Mouse (Mus musculus) T-helper 1 cell (primary cell): ENCODE measurements around the gene Veph1.

ENCODE experiments used
- in situ Hi-C: fragments of 300-600 bp; cut with MboI, MseI; formaldehyde crosslinking; loops from one replicate; pipeline ENCODE4 v1.15.1; 2025; ENCODE audit warnings: high pct_unique_total_duplicates

The Veph1 gene

GRCm38 (mm10) chr3:66102599-66102932 lies 194.1 kb downstream of the Veph1 start:
- in situ Hi-C loops: no loop called here

GRCm38 (mm10) chr3:66101809-66102598 lies 194.6 kb downstream of the Veph1 start:
- in situ Hi-C loops: no loop called here

GRCm38 (mm10) chr3:66101074-66101473 lies 195.6 kb downstream of the Veph1 start:
- in situ Hi-C loops: no loop called here

DNA sequence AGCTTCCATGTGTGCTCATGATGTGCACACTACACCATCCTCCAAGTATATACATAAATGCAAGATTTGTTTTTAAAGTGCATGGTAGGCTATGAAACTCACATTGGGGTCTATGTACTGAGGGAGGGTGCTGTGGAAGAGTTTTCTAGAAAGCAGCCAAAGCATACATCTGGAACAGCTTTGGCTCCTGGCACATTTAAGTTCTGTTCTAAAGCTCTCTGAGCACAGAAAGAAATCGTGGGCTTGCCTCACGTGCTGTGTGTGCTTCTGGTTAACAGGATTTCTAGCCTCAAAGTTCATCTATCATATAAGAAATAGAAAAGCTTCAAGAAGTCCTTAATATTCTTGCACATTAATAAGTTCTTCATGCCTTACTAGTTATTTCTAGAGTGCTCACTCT lies 204.9 kb downstream of the Veph1 start:
- in situ Hi-C loops: no loop called here

- in situ Hi-C loops: no loop called here
These were observed 209.0 kb downstream of the Veph1 start for GRCm38 (mm10) chr3:66087608-66088007.

GRCm38 (mm10) chr3:66083856-66084255 lies 212.8 kb downstream of the Veph1 start:
- in situ Hi-C loops: no loop called here

DNA sequence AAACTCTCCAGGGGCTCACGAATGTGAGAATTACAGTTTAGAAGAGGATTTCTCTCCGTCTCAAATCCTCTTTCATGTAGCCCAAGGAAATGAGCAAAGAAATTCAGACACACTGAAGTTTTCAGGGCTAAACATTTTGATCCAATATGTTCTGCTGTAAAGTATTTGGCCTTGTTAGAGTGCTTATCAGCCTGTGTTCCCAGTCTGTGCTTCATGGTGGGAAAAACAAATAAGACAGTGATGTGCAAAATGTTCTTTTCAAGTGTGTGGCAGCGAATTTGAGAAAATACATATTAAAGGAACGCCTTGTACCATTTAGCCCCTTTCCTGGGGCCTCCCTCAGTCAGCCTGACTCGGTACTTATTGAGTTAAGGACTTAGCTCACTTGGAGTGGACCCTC lies 213.2 kb downstream of the Veph1 start:
- in situ Hi-C loops: no loop called here

GRCm38 (mm10) chr3:66082975-66083374 lies 213.7 kb downstream of the Veph1 start:
- in situ Hi-C loops: no loop called here

DNA sequence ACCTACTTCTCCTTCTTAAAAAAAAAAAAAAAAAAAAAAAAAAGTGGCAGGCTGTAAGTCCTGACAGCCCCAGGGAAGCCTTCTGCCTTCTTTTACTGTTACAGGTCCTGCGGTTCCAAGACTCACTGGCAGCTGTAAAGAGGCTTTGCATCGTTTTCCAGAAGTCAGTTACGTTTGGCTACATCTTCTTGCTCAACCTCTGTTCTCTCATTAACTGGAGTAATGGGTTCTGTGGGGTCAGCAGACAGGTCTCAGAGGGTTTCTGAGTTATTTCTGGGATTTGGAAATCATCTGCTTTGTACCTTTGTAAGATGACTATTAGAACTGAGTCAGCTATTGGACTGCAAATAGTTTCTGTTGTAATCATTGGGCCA lies 215.3 kb downstream of the Veph1 start:
- in situ Hi-C loops: no loop called here

- in situ Hi-C loops: no loop called here
These were observed 215.8 kb downstream of the Veph1 start for GRCm38 (mm10) chr3:66080631-66081362.

DNA sequence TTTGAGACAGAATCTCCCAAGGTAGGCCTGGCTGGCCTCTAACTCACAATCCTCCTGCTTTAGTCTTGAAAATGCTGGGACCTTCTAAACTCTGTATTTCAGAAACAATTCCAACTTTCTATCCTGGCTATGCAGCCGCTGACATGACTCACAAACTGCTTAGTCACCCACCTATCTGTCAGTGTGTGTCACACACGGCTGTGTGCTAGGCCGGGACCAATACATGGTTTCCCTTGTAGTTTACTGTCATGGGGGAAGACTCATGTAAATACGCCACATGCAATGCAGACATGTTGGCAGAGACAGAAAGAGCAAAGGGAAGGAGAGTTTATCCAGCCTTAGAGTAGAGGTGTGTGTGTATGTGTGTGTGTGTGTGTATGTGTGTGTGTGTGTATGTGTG lies 216.8 kb downstream of the Veph1 start:
- in situ Hi-C loops: no loop called here

DNA sequence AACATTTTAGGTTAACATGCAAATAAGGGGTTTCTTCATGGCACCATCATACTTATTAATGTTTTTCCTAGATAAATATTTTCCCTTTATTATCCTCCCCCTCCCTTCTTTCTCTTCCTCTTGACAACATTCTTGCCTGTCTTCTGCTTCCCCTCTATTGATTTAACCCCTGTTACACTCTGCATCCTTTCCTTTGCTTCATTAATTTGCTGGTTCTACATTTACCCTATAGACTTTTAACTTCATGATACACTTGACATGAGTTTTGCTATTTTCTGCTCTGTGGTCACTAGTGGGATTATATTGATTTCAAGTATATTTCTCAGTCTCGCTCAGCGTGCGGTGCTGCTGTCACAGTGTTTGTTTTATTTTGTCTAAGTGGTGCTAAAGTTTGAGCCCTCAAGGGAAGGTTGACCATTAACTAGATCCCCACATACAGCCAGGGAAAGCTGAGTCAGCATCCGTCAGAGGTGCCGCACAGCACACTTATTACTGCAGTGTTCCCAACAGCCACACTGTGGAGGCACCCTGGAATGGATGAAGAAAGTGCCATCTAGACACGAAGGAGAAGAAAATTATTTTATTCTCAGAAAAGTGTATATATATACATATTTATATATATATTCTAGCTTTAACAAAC lies 217.6 kb downstream of the Veph1 start:
- in situ Hi-C loops: no loop called here

- in situ Hi-C loops: no loop called here
These were observed 218.5 kb downstream of the Veph1 start for GRCm38 (mm10) chr3:66078026-66078721.

DNA sequence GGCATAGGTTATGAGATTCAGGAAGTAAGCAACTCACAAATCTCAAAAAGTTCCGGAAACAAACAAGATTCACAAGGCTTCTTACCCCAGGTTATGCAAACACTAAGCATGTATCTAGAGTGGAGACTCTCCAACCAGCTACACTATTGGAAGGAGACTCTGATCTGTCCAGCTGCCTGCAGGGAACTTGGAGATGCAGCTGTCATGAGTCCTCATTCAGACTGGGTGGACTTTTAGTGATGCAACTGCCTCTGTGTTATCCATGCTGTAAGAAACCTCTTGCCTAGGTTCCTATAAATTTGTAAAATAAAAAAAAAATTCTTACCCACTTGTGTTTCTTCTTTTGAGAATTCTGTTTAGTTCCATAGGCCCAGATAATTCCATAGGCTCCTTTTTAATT lies 226.4 kb downstream of the Veph1 start:
- in situ Hi-C loops: no loop called here

DNA sequence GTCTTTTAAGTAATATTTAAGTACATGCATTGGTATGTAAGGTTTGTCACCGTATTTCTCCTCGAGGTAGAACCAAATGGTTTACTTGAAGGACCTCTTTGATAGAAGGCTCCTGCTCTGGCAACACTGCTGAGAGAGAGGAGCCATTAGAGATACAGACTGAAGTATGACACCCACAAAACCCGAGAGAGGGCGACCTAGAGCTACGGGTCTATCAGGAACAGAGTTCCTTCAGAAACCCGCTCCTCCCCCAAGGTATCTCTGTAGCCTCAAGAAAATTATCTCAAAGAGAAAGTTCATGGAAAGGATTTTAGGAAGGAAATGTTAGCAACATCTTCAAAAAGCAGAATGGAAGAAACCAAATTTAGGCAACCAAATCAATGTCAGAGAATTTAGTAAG lies 232.8 kb downstream of the Veph1 start:
- in situ Hi-C loops: no loop called here

GRCm38 (mm10) chr3:66056912-66057311 lies 239.7 kb downstream of the Veph1 start:
- in situ Hi-C loops: no loop called here

- in situ Hi-C loops: no loop called here
These were observed 241.0 kb downstream of the Veph1 start for GRCm38 (mm10) chr3:66055652-66056051.

GRCm38 (mm10) chr3:66050092-66050886 lies 246.3 kb downstream of the Veph1 start:
- in situ Hi-C loops: no loop called here

GRCm38 (mm10) chr3:66040857-66041494 lies 255.7 kb downstream of the Veph1 start:
- in situ Hi-C loops: no loop called here

DNA sequence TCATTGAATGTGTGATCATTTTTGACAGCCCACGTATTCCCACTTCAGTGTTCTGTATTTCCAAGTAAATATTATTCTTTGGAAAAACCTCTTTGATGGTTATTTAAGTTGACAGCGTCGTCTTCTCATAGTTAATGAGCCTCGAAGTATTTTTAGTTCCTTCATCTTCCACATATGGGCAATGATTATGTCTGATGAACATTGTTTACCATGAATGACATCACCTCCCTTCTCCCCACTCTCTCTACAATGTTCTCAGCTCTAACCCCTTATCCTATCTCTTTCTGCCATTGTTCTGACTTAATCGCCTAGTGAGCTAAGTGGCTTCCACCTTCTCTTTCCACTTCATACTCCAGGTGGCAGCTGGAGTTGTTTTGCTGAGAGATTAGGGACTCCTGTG lies 261.4 kb downstream of the Veph1 start:
- in situ Hi-C loops: no loop called here

- in situ Hi-C loops: no loop called here
These were observed 263.3 kb downstream of the Veph1 start for GRCm38 (mm10) chr3:66033346-66033745.
